Mouse (Mus musculus) layer of hippocampus, adult 18-20 months (tissue): ENCODE measurements around the gene AA986860. TPM values are rescaled to one million over a fixed set of nuclear protein-coding genes. Genes with fewer than 3 reads are reported as not detected.

Experiments
- DNase-seq, 2 experiments: peaks; one replicate each; pipeline ENCODE4 v3.0.0; 2022; ENCODE audit warnings: low spot score in 2 of 2
- total RNA-seq, 2 experiments: library from RNA; stranded (reverse); gene quantifications; 2 replicates each; pipeline ENCODE4 v1.2.3; 2021

The AA986860 gene
- total RNA-seq, 2 experiments from 2014 or later = 1.3 to 1.6 TPM

GRCm38 (mm10) chr1:130770981-130771494 lies 39.3 kb downstream of the AA986860 start:
- DNase-seq = no peak

- no peak for DNase-seq
These were observed 43.5 kb downstream of the AA986860 start for GRCm38 (mm10) chr1:130775234-130775633.

- no peak for DNase-seq
These were observed 44.0 kb downstream of the AA986860 start for GRCm38 (mm10) chr1:130775691-130776331.

GRCm38 (mm10) chr1:130776645-130777044 lies 44.9 kb downstream of the AA986860 start:
- no peak for DNase-seq

- no peak for DNase-seq
These were observed 48.1 kb downstream of the AA986860 start for GRCm38 (mm10) chr1:130779867-130780266.

DNA sequence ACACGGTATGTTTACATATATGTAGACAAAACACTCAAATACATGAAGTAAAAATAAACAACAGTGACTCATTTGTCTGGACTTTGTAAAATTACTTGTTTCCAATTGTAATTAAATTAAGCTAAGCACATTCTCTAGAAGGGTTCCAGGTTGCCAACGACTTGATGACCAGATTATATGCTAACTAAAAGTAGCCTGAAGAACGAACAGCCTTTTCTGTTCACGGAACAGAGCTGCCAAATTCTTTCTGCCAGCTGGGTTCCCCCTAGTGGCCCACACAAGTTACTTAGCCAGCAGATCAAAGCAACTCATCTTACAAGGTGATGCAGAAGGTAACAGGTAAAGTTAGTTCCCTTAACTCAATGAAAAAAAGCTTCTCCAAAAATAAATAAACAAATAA lies 52.3 kb downstream of the AA986860 start:
- peak in 1 of 2 experiments; percentile 31 for DNase-seq

GRCm38 (mm10) chr1:130787001-130787400 lies 55.2 kb downstream of the AA986860 start:
- no peak for DNase-seq

DNA sequence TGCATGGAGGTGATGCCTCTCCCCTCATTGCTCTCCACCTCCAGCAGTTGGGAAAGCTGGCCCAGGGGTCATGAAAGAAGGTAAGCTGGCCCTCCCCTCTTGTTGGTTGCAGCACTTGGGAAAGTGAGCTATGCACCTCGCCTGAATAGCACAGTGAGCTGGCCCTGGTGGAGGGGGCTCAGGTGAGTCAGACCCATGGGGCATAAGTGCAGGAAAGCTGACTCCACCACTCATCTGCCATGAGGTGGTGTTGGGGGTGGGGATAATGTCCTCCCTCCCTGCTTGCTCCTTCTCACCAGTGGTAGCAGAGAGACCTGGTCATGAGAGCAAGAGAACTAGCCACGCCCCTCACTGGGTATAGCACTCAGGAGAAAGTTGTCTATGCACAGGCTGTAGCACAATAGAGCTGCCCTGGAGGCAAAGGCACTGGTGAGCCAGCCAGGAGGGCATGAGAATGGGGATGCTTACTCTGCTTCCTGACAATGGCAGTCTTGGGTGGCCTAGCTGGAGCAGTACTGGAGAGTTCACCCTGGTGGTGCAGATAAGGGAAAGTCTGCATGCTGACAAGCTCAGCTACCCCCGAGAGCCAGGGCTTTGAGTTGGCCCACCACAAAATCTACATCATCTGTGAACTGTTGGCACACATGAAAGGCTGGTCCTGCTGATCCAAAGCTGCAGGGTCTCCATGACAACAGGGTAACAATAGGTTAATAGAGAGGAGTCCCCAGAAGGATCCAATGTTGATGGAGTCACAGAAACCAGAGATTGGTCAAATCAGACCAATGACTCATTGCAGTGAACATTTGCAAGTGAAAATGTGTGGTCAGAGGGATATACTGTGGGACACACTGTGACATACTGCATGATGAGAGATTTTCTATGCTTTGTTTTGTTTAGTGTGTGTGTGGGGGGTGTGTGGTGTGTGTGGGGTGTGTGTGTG lies 58.0 kb downstream of the AA986860 start:
- DNase-seq = no peak

Other genes starting within 250 kb of the AA986860 start
- not detected for gene Zp3r, start 102.4 kb upstream of the AA986860 start, total RNA-seq
- under 1 TPM; 0.43 to 0.47 TPM for gene C4bp, start 70.3 kb upstream of the AA986860 start, total RNA-seq
- gene Gm29427, start 16.2 kb upstream of the AA986860 start, total RNA-seq = not detected
- gene Yod1, start 14.6 kb upstream of the AA986860 start, total RNA-seq = 10 to 100 TPM; 16.2 to 18.1 TPM
- gene Pfkfb2, start 2.7 kb upstream of the AA986860 start, total RNA-seq = 10 to 100 TPM; 39.2 to 41.2 TPM
- gene Fcamr, start 68.9 kb downstream of the AA986860 start, total RNA-seq = not detected
- not detected for gene Pigr, start 94.7 kb downstream of the AA986860 start, total RNA-seq
- gene Fcmr, start 133.7 kb downstream of the AA986860 start, total RNA-seq = not detected
- gene Il24, start 155.5 kb downstream of the AA986860 start, total RNA-seq = not detected
- gene Il20, start 179.5 kb downstream of the AA986860 start, total RNA-seq = not detected
- gene Il19, start 208.1 kb downstream of the AA986860 start, total RNA-seq = not detected